Mouse (Mus musculus) T-cell, adult 66 days (primary cell): Measurements from ENCODE around the gene Ccdc177. TPM values are rescaled to one million over a fixed set of nuclear protein-coding genes. Genes with fewer than 3 reads are reported as not detected.

Source experiments
- total RNA-seq, 2 experiments: library from RNA; stranded (reverse); gene quantifications; 3 replicates in 1 of 2; 4 replicates in 1 of 2; pipeline ENCODE4 v1.2.4; 2023

The Ccdc177 gene
- total RNA-seq: not detected

DNA sequence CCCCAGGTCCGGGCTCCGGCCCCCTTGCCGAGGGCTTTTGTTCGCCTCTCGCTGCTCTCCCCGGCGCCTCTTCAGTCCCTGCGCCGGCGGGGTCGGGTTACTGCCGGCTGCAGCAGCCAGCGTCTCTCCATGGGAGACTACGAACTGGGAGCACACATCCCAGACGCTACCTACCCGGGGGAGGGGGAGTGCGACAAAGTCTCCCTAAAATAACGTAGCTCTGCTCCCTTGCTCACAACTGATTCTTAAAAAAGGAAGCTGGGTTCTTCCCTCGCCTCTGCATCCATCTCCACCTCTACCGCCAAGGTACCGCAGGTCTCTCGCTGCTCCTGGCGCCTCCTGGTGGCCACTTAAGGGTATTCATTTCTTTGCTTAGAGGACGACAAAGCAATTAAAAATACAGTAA is at the start of gene Ccdc177:
TSS of gene Ccdc177 (minus strand) at position 292 of the 406 bp plus-strand sequence.

DNA sequence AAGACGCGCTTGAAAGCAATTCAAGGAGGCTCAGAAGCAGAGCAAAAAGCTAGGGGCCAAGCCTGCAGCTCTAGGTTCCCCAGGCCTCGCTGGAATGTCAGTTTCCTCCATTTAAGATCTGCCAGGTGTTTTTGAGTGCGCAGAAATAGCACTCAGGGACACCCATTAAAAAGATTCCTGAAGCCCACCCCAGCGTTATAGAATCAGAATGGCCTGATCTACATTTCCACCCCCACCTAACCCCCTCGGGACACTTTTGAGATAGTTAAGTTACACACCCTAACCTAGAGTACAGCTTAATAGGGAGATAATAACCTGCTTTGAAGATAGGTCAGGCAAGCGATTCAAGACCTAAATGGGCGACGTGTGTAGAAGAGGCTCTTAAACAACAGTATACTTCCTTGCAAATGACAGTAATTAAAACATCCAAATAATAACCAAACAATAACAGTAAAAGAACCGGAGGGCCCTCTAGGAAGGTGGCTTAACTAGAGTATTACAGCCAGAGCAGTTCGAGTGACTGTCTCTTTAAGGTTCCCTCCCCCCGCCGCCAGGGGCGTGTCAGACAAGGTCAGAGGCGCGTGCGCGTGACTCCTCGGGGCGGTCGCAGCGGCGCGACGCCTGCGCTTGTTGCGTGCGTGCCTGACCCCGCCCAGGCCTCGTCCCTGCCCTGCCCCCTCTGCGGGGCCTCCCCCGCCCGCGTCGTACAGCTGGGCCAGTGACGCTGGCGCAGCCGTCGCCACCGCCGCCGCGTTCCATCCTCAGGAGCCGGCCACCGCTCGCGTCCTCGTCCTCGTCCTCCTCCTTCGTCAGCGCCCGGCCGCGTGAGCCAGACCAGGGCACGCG is 29.6 kb upstream of the Ccdc177 start, which contains the start of gene Susd6:
TSS of gene Susd6 (plus strand) at position 662 of the 846 bp plus-strand sequence.

Other genes starting within 250 kb of the Ccdc177 start
- gene Galnt16, start 242.4 kb downstream of the Ccdc177 start, total RNA-seq: not detected
- 10 to 100 TPM; 28.2 to 35.9 TPM for gene Slc39a9, start 116.8 kb downstream of the Ccdc177 start, total RNA-seq
- gene Erh, start 116.3 kb downstream of the Ccdc177 start, total RNA-seq: 10 to 100 TPM; 62.1 to 80.9 TPM
- under 1 TPM; 0.47 to 0.96 TPM for gene Plekhd1, start 68.1 kb downstream of the Ccdc177 start, total RNA-seq
- 100 to 1,000 TPM; 126 to 129 TPM for gene Susd6, start 29.8 kb upstream of the Ccdc177 start, total RNA-seq
- 1,000 to 10,000 TPM; 1,204 to 1,392 TPM for gene Srsf5, start 184.8 kb upstream of the Ccdc177 start, total RNA-seq
- gene Slc10a1, start 208.0 kb upstream of the Ccdc177 start, total RNA-seq: not detected